Comparison of ENCODE assay signal across 32 mouse cellular contexts in the genomic region with DNA sequence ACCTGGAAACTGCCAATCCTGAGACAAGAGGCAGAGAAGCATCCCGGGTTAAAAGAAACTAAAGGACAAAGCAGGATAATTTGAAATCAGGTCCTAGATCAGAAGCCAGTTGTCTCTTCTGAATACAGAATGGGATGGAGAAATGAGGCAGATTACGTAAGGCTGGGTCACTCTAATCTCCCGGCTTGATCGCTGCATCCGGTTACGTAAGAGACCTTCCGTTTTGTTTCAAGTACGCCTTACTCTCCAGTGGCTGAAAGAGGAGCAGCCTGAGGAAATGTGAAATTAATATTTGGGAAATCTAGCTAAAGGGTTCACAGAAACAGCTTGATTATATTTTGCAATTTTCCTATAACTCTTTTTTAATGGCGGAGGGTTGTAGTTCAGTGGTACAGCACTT. TPM values are rescaled to one million over a fixed set of nuclear protein-coding genes. Genes with fewer than 3 reads are reported as not detected.
DNase-seq lines count a peak whose midpoint lies in the region; ATAC-seq and TF ChIP-seq lines count a peak whose summit lies in the region.
"Had no signal": no experiment of that assay in that cellular context is flagged by ENCODE, and none has a peak within 500 bp of the region (broad histone marks: within the 10 kb centered on the region; RNA-seq: fewer than 3 reads in every experiment).

No protein-coding gene starts in this region.

- H3K4me2 ChIP-seq in kidney, embryonic 16.5 days (replicated peaks; ENCODE audit: low read depth, low read length) = no peak overlapping the region
- H3K4me2 ChIP-seq: heart, embryonic 15.5 days; hindbrain, embryonic 14.5 days; limb, embryonic 15.5 days; neural tube, embryonic 15.5 days; stomach, embryonic 15.5 days had no signal

- TF ChIP-seq CTCF in kidney, adult 2 months (conservative IDR thresholded peaks at IDR 0.05; ENCODE audit: insufficient read depth, insufficient read length, low read depth, low read length) = no peak

- WGBS in kidney, adult 2 months = 91% methylated on average over 9 of the region's 9 CpGs
- WGBS in macrophage (ENCODE audit: missing documents) = 18% methylated on average over 9 of the region's 9 CpGs
- 89% methylated on average over 9 of the region's 9 CpGs for WGBS in kidney, embryonic 16.5 days

- H3K27ac ChIP-seq in kidney, adult 2 months (ENCODE audit: insufficient read depth, low read depth, low read length) = no peak overlapping the region
- H3K27ac ChIP-seq in macrophage = peak overlapping the region; percentile 17; the same call in 1 of the 2 replicates
- no peak overlapping the region for H3K27ac ChIP-seq in kidney, embryonic 16.5 days (ENCODE audit: low read length)
- H3K27ac ChIP-seq: forebrain, embryonic 10.5 days; heart, embryonic 15.5 days; hindbrain, embryonic 14.5 days; layer of hippocampus, adult 2 months; limb, embryonic 15.5 days; midbrain, embryonic 10.5 days; neural tube, embryonic 15.5 days; stomach, embryonic 15.5 days had no signal

- peak; percentile 57 to 67; a peak in 2 of 4 replicates for ATAC-seq in hematopoietic stem cell, adult 5-6 weeks (replicated peaks in 1 of 2; ENCODE audit: insufficient read depth in 1 of 2, low FRiP score in 2 of 2, low TSS enrichment in 1 of 2, low read depth in 1 of 2, poor library complexity in 2 of 2, severe bottlenecking in 2 of 2)
- no peak for ATAC-seq in kidney, embryonic 16.5 days (ENCODE audit: low FRiP score, low TSS enrichment)
- ATAC-seq: forebrain, embryonic 16.5 days; inflammation-experienced regulatory T-cells, adult 6 months; Patski had no signal

- DNase-seq in kidney, adult 2 months = peak; percentile 15
- DNase-seq in kidney, postnatal 36 days = no peak
- DNase-seq in adipocyte (ENCODE audit: low spot score) = peak; percentile 14
- no peak for DNase-seq in gastrocnemius, postnatal 36 days
- DNase-seq in urinary bladder, postnatal 36 days (ENCODE audit: low spot score in 2 of 2) = no peak
- DNase-seq: adrenal gland, postnatal 10 days; cerebellum, adult 11 months; cerebellum, adult 9-11 months; gastrocnemius, postnatal 25 days; heart, postnatal 36 days; kidney, adult 18-20 months; kidney, postnatal 10 days; left cerebral cortex, postnatal 4 days; right cerebral cortex, adult 18-20 months; right cerebral cortex, postnatal 4 days; thymus, postnatal 25 days had no signal

- intact Hi-C loops in gastrocnemius, postnatal 36 days (cut with DNase I) = no loop called here

- no peaks in the 10 kb centered on the region for H3K79me2 ChIP-seq in macrophage (ENCODE audit: inconsistent target)

- H3K36me3 ChIP-seq in kidney, adult 2 months (ENCODE audit: control insufficient read depth, insufficient read depth, low read length) = no peaks in the 10 kb centered on the region
- H3K36me3 ChIP-seq in macrophage (ENCODE audit: inconsistent target) = no peaks in the 10 kb centered on the region
- no peaks in the 10 kb centered on the region for H3K36me3 ChIP-seq in kidney, embryonic 16.5 days (ENCODE audit: insufficient read depth, low read length)
- H3K36me3 ChIP-seq: forebrain, embryonic 10.5 days; G1E; heart, embryonic 15.5 days; limb, embryonic 15.5 days; midbrain, embryonic 10.5 days; neural tube, embryonic 15.5 days; stomach, embryonic 15.5 days had no signal

- H3K9ac ChIP-seq in kidney, embryonic 16.5 days (replicated peaks; ENCODE audit: low read length) = no peak overlapping the region
- H3K9ac ChIP-seq: heart, embryonic 15.5 days; hindbrain, embryonic 14.5 days; limb, embryonic 15.5 days; neural tube, embryonic 15.5 days; stomach, embryonic 15.5 days had no signal

- no peaks in the 10 kb centered on the region for H3K4me1 ChIP-seq in kidney, adult 2 months (ENCODE audit: control insufficient read depth, insufficient read depth, low read length)
- H3K4me1 ChIP-seq in kidney, embryonic 16.5 days (ENCODE audit: insufficient read depth, low read length) = peaks cover 9% of the 10 kb centered on the region

- no peaks in the 10 kb centered on the region for H3K27me3 ChIP-seq in kidney, adult 2 months (replicated peaks; ENCODE audit: control insufficient read depth, insufficient read depth, low read length)
- H3K27me3 ChIP-seq in kidney, embryonic 16.5 days (ENCODE audit: insufficient read depth, low read length) = no peaks in the 10 kb centered on the region
- H3K27me3 ChIP-seq: heart, embryonic 15.5 days; limb, embryonic 15.5 days; neural tube, embryonic 15.5 days; Patski; stomach, embryonic 15.5 days had no signal

- H3K4me3 ChIP-seq in kidney, adult 2 months (ENCODE audit: insufficient read depth, low read depth, low read length) = no peak overlapping the region
- no peak overlapping the region for H3K4me3 ChIP-seq in macrophage (ENCODE audit: inconsistent target)
- no peak overlapping the region for H3K4me3 ChIP-seq in kidney, embryonic 16.5 days (ENCODE audit: low read length)
- H3K4me3 ChIP-seq: forebrain, embryonic 10.5 days; heart, embryonic 15.5 days; layer of hippocampus, adult 2 months; limb, embryonic 15.5 days; midbrain, embryonic 10.5 days; neural tube, embryonic 15.5 days; stomach, embryonic 15.5 days had no signal

- H3K9me3 ChIP-seq in kidney, embryonic 16.5 days (ENCODE audit: low read length) = no peaks in the 10 kb centered on the region; the same call in 1 of the 2 replicates
- H3K9me3 ChIP-seq: forebrain, embryonic 10.5 days; heart, embryonic 15.5 days; limb, embryonic 15.5 days; midbrain, embryonic 10.5 days; neural tube, embryonic 15.5 days; stomach, embryonic 15.5 days had no signal

- no peak for TF ChIP-seq POLR2A in kidney, adult 2 months (IDR thresholded peaks at IDR 0.05; ENCODE audit: low read depth, low read length)

RNA-seq across cellular contexts. Expression of gene Ctdspl, which starts 13.2 kb away (rescaled TPM):
- polyA plus RNA-seq in kidney, adult 2 months (2012; rRNA removed) = 39.2 and 40.3 TPM in 2 replicates
- 6.9 and 8.2 TPM in 2 replicates for total RNA-seq in hematopoietic stem cell, adult 5-6 weeks (2017)
- 1 to 10 TPM in 23 of 26 experiments, under 1 TPM in 3; 0.58 to 7.2 (median 3.5) TPM for total RNA-seq in macrophage (2018; cell fraction: chromatin; rRNA removed)
- 1 to 10 TPM; 1.6 to 5.3 (median 2.9) TPM for total RNA-seq in macrophage (2018; cell fraction: cytosol; rRNA removed)
- total RNA-seq in macrophage (2018; cell fraction: nucleus; rRNA removed) = 10 to 100 TPM in 1 of 26 experiments, 1 to 10 TPM in 25; 1.3 to 13.0 (median 3.0) TPM
- 1.9 to 6.3 TPM (median 3.1 TPM) in 3 replicates for polyA plus RNA-seq in macrophage (2018)
- 1 to 10 TPM; 4.9 to 5.1 TPM for total RNA-seq in gastrocnemius, postnatal 36 days (2021)
- polyA plus RNA-seq in kidney, embryonic 16.5 days (2015; fragmentation: Nextera tagmentation; extraction: Ambion mirVana) = 27.5 and 30.7 TPM in 2 replicates
- total RNA-seq: CH12.LX had no signal
- polyA plus RNA-seq: G1E had no signal

Comparison
In these comparisons a context has a peak if more than half of its experiments do, and no peak if none do; other contexts are left out.
1. DNase-seq: peak in kidney, adult 2 months (single experiment) and adipocyte (single experiment); none in kidney, postnatal 36 days (0 of 2), gastrocnemius, postnatal 36 days (0 of 2) and urinary bladder, postnatal 36 days (0 of 2).